Mouse (Mus musculus) CH12.LX (cell line): ENCODE measurements around the gene Cpt1a. TPM values are rescaled to one million over a fixed set of nuclear protein-coding genes. Genes with fewer than 3 reads are reported as not detected.

Experiments
- polyA plus RNA-seq: library from polyadenylated mRNA; unstranded; fragments of >175 nt; gene quantifications from 2 replicates; pipeline ENCODE4 v1.2.1, GENCODE M21; 2012; ENCODE audit warnings: low read depth; ENCODE audit not compliant: insufficient read length
- total RNA-seq, 2 experiments: library from RNA; depleted of rRNA; stranded (reverse); fragments of 300-350 nt in 1 of 2; fragments of >200 nt in 1 of 2; gene quantifications; 2 replicates each; pipeline ENCODE4 v1.2.3; 2012 to 2014

Gene Cpt1a
- total and polyA plus RNA-seq, 3 experiments: 0.81 to 4.5 (median 2.6) TPM

Other genes with a start within 250 kb of the Cpt1a start
- 86.0 and 114 TPM in 2 replicates for gene Mrpl21, start 39.4 kb upstream of the Cpt1a start, total RNA-seq (2012; rRNA removed)
- gene Mrpl21, start 39.4 kb upstream of the Cpt1a start, total RNA-seq (2014; rRNA removed): 129 and 145 TPM in 2 replicates
- gene Mrpl21, start 39.4 kb upstream of the Cpt1a start, polyA plus RNA-seq: 116 and 121 TPM in 2 replicates
- gene Ighmbp2, start 39.3 kb upstream of the Cpt1a start, total RNA-seq (2012; rRNA removed): 11.0 and 11.2 TPM in 2 replicates
- gene Ighmbp2, start 39.3 kb upstream of the Cpt1a start, total RNA-seq (2014; rRNA removed): 7.1 and 7.6 TPM in 2 replicates
- 10.1 and 10.3 TPM in 2 replicates for gene Ighmbp2, start 39.3 kb upstream of the Cpt1a start, polyA plus RNA-seq
- gene Tesmin, start 66.5 kb downstream of the Cpt1a start, total RNA-seq (2012; rRNA removed): 0.08 TPM in 1 of 2 replicates, not detected in the other
- 0.19 and 0.32 TPM in 2 replicates for gene Tesmin, start 66.5 kb downstream of the Cpt1a start, total RNA-seq (2014; rRNA removed)
- 0.17 and 0.26 TPM in 2 replicates for gene Tesmin, start 66.5 kb downstream of the Cpt1a start, polyA plus RNA-seq
- gene Gal, start 92.2 kb downstream of the Cpt1a start, total RNA-seq (2012; rRNA removed): not detected in 2 replicates
- not detected in 2 replicates for gene Gal, start 92.2 kb downstream of the Cpt1a start, total RNA-seq (2014; rRNA removed)
- not detected in 2 replicates for gene Gal, start 92.2 kb downstream of the Cpt1a start, polyA plus RNA-seq